Mouse (Mus musculus): ENCODE results near the gene Tgfbr3. TPM values are rescaled to one million over a fixed set of nuclear protein-coding genes. Genes with fewer than 3 reads are reported as not detected.
A peak's percentile ranks its signal among the peaks of the same experiment; 100 is the strongest.

The Tgfbr3 gene
- polyA plus RNA-seq, 1 experiment from 2014 or later = 38.2 TPM

GRCm38 (mm10) chr5:107079146-107079638 lies 210.2 kb downstream of the Tgfbr3 start:
- Histone ChIP-seq H3K9ac (ENCODE audit: low read depth, low read length) (no peak overlapping the region), H3K36me3 (ENCODE audit: control insufficient read depth, insufficient read depth, low read length) (no peaks in the 10 kb centered on the region), H3K4me1 (ENCODE audit: control insufficient read depth, insufficient read depth, low read length) (peaks cover 19% of the 10 kb centered on the region), H3K27me3 (ENCODE audit: control insufficient read depth, insufficient read depth, low read length) (no peaks in the 10 kb centered on the region), H3K4me2 (no peak overlapping the region), H3K9me3 (replicated peaks; ENCODE audit: control insufficient read depth, low read length) (no peaks in the 10 kb centered on the region), H3K27ac (ENCODE audit: low read depth, low read length) (peak overlapping the region; percentile 57), H3K4me3 (ENCODE audit: low read depth, low read length) (no peak overlapping the region)
- WGBS (ENCODE audit: insufficient replicate concordance) = 49% methylated on average over 11 of the region's 11 CpGs
- ATAC-seq (replicated peaks; ENCODE audit: insufficient number of reproducible peaks, low FRiP score, low TSS enrichment) = peak; percentile 17; the same call in 1 of the 2 replicates

- H3K27ac ChIP-seq (ENCODE audit: low read depth, low read length) = 0 out of 2 replicates have a peak overlapping the region, but pooled peaks have one; percentile 10
- WGBS (ENCODE audit: insufficient replicate concordance) = 90% methylated on average over 3 of the region's 3 CpGs
- no peak overlapping the region for H3K4me2 ChIP-seq
- no peak overlapping the region for H3K4me3 ChIP-seq (ENCODE audit: low read depth, low read length)
- H3K27me3 ChIP-seq (ENCODE audit: control insufficient read depth, insufficient read depth, low read length) = no peaks in the 10 kb centered on the region
- no peaks in the 10 kb centered on the region for H3K9me3 ChIP-seq (replicated peaks; ENCODE audit: control insufficient read depth, low read length)
- no peaks in the 10 kb centered on the region for H3K36me3 ChIP-seq (ENCODE audit: control insufficient read depth, insufficient read depth, low read length)
- H3K9ac ChIP-seq (ENCODE audit: low read depth, low read length) = no peak overlapping the region
- H3K4me1 ChIP-seq (ENCODE audit: control insufficient read depth, insufficient read depth, low read length) = peaks cover 19% of the 10 kb centered on the region
- ATAC-seq (replicated peaks; ENCODE audit: insufficient number of reproducible peaks, low FRiP score, low TSS enrichment) = no peak
Measured at GRCm38 (mm10) chr5:107078361-107078760, 211.1 kb downstream of the Tgfbr3 start.

GRCm38 (mm10) chr5:107077900-107078299 lies 211.5 kb downstream of the Tgfbr3 start:
- no peak overlapping the region for H3K9ac ChIP-seq (ENCODE audit: low read depth, low read length)
- H3K4me3 ChIP-seq (ENCODE audit: low read depth, low read length) = no peak overlapping the region
- no peaks in the 10 kb centered on the region for H3K9me3 ChIP-seq (replicated peaks; ENCODE audit: control insufficient read depth, low read length)
- 92% methylated on average over 7 of the region's 7 CpGs for WGBS (ENCODE audit: insufficient replicate concordance)
- H3K4me1 ChIP-seq (ENCODE audit: control insufficient read depth, insufficient read depth, low read length) = peaks cover 19% of the 10 kb centered on the region
- H3K36me3 ChIP-seq (ENCODE audit: control insufficient read depth, insufficient read depth, low read length) = no peaks in the 10 kb centered on the region
- no peak for ATAC-seq (replicated peaks; ENCODE audit: insufficient number of reproducible peaks, low FRiP score, low TSS enrichment)
- H3K27ac ChIP-seq (ENCODE audit: low read depth, low read length) = 0 out of 2 replicates have a peak overlapping the region, but pooled peaks have one; percentile 10
- H3K4me2 ChIP-seq = no peak overlapping the region
- H3K27me3 ChIP-seq (ENCODE audit: control insufficient read depth, insufficient read depth, low read length) = no peaks in the 10 kb centered on the region

GRCm38 (mm10) chr5:107074980-107075583 lies 214.3 kb downstream of the Tgfbr3 start:
- H3K4me1 ChIP-seq (ENCODE audit: control insufficient read depth, insufficient read depth, low read length) = peaks cover 16% of the 10 kb centered on the region
- no peak overlapping the region for H3K4me3 ChIP-seq (ENCODE audit: low read depth, low read length)
- H3K36me3 ChIP-seq (ENCODE audit: control insufficient read depth, insufficient read depth, low read length) = no peaks in the 10 kb centered on the region
- ATAC-seq (replicated peaks; ENCODE audit: insufficient number of reproducible peaks, low FRiP score, low TSS enrichment) = no peak
- no peak overlapping the region; the same call in 1 of the 2 replicates for H3K9ac ChIP-seq (ENCODE audit: low read depth, low read length)
- no peak overlapping the region for H3K4me2 ChIP-seq
- no peaks in the 10 kb centered on the region for H3K9me3 ChIP-seq (replicated peaks; ENCODE audit: control insufficient read depth, low read length)
- H3K27ac ChIP-seq (ENCODE audit: low read depth, low read length) = peak overlapping the region; percentile 66
- H3K27me3 ChIP-seq (ENCODE audit: control insufficient read depth, insufficient read depth, low read length) = no peaks in the 10 kb centered on the region
- WGBS (ENCODE audit: insufficient replicate concordance) = 66% methylated on average over 13 of the region's 13 CpGs

GRCm38 (mm10) chr5:107074350-107074749 lies 215.1 kb downstream of the Tgfbr3 start:
- H3K4me3 ChIP-seq (ENCODE audit: low read depth, low read length) = no peak overlapping the region
- no peak for ATAC-seq (replicated peaks; ENCODE audit: insufficient number of reproducible peaks, low FRiP score, low TSS enrichment)
- H3K9ac ChIP-seq (ENCODE audit: low read depth, low read length) = no peak overlapping the region
- H3K9me3 ChIP-seq (replicated peaks; ENCODE audit: control insufficient read depth, low read length) = no peaks in the 10 kb centered on the region
- H3K36me3 ChIP-seq (ENCODE audit: control insufficient read depth, insufficient read depth, low read length) = no peaks in the 10 kb centered on the region
- H3K4me2 ChIP-seq = no peak overlapping the region
- H3K27ac ChIP-seq (ENCODE audit: low read depth, low read length) = no peak overlapping the region
- H3K27me3 ChIP-seq (ENCODE audit: control insufficient read depth, insufficient read depth, low read length) = no peaks in the 10 kb centered on the region
- H3K4me1 ChIP-seq (ENCODE audit: control insufficient read depth, insufficient read depth, low read length) = peaks cover 10% of the 10 kb centered on the region
- 53% methylated on average over 4 of the region's 4 CpGs for WGBS (ENCODE audit: insufficient replicate concordance)

- no peak for ATAC-seq (replicated peaks; ENCODE audit: insufficient number of reproducible peaks, low FRiP score, low TSS enrichment)
- Histone ChIP-seq H3K4me3 (ENCODE audit: low read depth, low read length) (no peak overlapping the region), H3K9ac (ENCODE audit: low read depth, low read length) (no peak overlapping the region), H3K4me1 (ENCODE audit: control insufficient read depth, insufficient read depth, low read length) (peaks cover 7% of the 10 kb centered on the region; the same call in 1 of the 2 replicates), H3K27me3 (ENCODE audit: control insufficient read depth, insufficient read depth, low read length) (no peaks in the 10 kb centered on the region), H3K27ac (ENCODE audit: low read depth, low read length) (no peak overlapping the region), H3K36me3 (ENCODE audit: control insufficient read depth, insufficient read depth, low read length) (no peaks in the 10 kb centered on the region), H3K4me2 (no peak overlapping the region), H3K9me3 (replicated peaks; ENCODE audit: control insufficient read depth, low read length) (no peaks in the 10 kb centered on the region)
- 56% methylated on average over 3 of the region's 3 CpGs for WGBS (ENCODE audit: insufficient replicate concordance)
Measured at GRCm38 (mm10) chr5:107073536-107073935, 215.9 kb downstream of the Tgfbr3 start.

GRCm38 (mm10) chr5:107068146-107068545 lies 221.3 kb downstream of the Tgfbr3 start:
- no peaks in the 10 kb centered on the region for H3K27me3 ChIP-seq (ENCODE audit: control insufficient read depth, insufficient read depth, low read length)
- no peak overlapping the region for H3K4me2 ChIP-seq
- H3K36me3 ChIP-seq (ENCODE audit: control insufficient read depth, insufficient read depth, low read length) = no peaks in the 10 kb centered on the region
- H3K9me3 ChIP-seq (replicated peaks; ENCODE audit: control insufficient read depth, low read length) = no peaks in the 10 kb centered on the region
- WGBS (ENCODE audit: insufficient replicate concordance) = 83% methylated on average over 5 of the region's 5 CpGs
- H3K9ac ChIP-seq (ENCODE audit: low read depth, low read length) = no peak overlapping the region
- H3K4me3 ChIP-seq (ENCODE audit: low read depth, low read length) = no peak overlapping the region
- no peak overlapping the region for H3K27ac ChIP-seq (ENCODE audit: low read depth, low read length)
- H3K4me1 ChIP-seq (ENCODE audit: control insufficient read depth, insufficient read depth, low read length) = 0 out of 2 replicates have a peak, but pooled peaks cover under 1% of the 10 kb centered on the region
- ATAC-seq (replicated peaks; ENCODE audit: insufficient number of reproducible peaks, low FRiP score, low TSS enrichment) = no peak

- ATAC-seq (replicated peaks; ENCODE audit: insufficient number of reproducible peaks, low FRiP score, low TSS enrichment) = no peak
- no peak overlapping the region for H3K4me2 ChIP-seq
- H3K4me1 ChIP-seq (ENCODE audit: control insufficient read depth, insufficient read depth, low read length) = peaks cover 6% of the 10 kb centered on the region; the same call in 1 of the 2 replicates
- H3K4me3 ChIP-seq (ENCODE audit: low read depth, low read length) = no peak overlapping the region
- no peaks in the 10 kb centered on the region for H3K27me3 ChIP-seq (ENCODE audit: control insufficient read depth, insufficient read depth, low read length)
- WGBS (ENCODE audit: insufficient replicate concordance) = 72% methylated on average over 7 of the region's 7 CpGs
- no peaks in the 10 kb centered on the region for H3K9me3 ChIP-seq (replicated peaks; ENCODE audit: control insufficient read depth, low read length)
- H3K9ac ChIP-seq (ENCODE audit: low read depth, low read length) = no peak overlapping the region
- no peak overlapping the region for H3K27ac ChIP-seq (ENCODE audit: low read depth, low read length)
- no peaks in the 10 kb centered on the region for H3K36me3 ChIP-seq (ENCODE audit: control insufficient read depth, insufficient read depth, low read length)
Measured at GRCm38 (mm10) chr5:107067531-107067930, 221.9 kb downstream of the Tgfbr3 start.

- no peaks in the 10 kb centered on the region for H3K27me3 ChIP-seq (ENCODE audit: control insufficient read depth, insufficient read depth, low read length)
- H3K27ac ChIP-seq (ENCODE audit: low read depth, low read length) = no peak overlapping the region
- H3K4me3 ChIP-seq (ENCODE audit: low read depth, low read length) = no peak overlapping the region
- ATAC-seq (replicated peaks; ENCODE audit: insufficient number of reproducible peaks, low FRiP score, low TSS enrichment) = no peak
- H3K9ac ChIP-seq (ENCODE audit: low read depth, low read length) = no peak overlapping the region
- no peaks in the 10 kb centered on the region for H3K9me3 ChIP-seq (replicated peaks; ENCODE audit: control insufficient read depth, low read length)
- H3K4me1 ChIP-seq (ENCODE audit: control insufficient read depth, insufficient read depth, low read length) = peaks cover 12% of the 10 kb centered on the region
- 78% methylated on average over 5 of the region's 5 CpGs for WGBS (ENCODE audit: insufficient replicate concordance)
- H3K4me2 ChIP-seq = no peak overlapping the region
- no peaks in the 10 kb centered on the region for H3K36me3 ChIP-seq (ENCODE audit: control insufficient read depth, insufficient read depth, low read length)
Measured at GRCm38 (mm10) chr5:107064922-107065321, 224.5 kb downstream of the Tgfbr3 start.

Measured in heart, embryonic 11.5 days (tissue).